32 mouse cellular contexts compared by ENCODE assay signal in genomic region chr11:61132943-61133342, GRCm38 (mm10).
"Had no signal": no experiment of that assay in that cellular context is flagged by ENCODE, and none has a peak within 500 bp of the region (broad histone marks: within the 10 kb centered on the region; RNA-seq: fewer than 3 reads in every experiment).

No protein-coding gene starts in this region.

- H3K4me3 ChIP-seq: heart, embryonic 10.5 days; heart, embryonic 12.5 days; heart, embryonic 13.5 days; heart, embryonic 15.5 days; hindbrain, embryonic 10.5 days; hindbrain, embryonic 12.5 days; hindbrain, embryonic 13.5 days; hindbrain, embryonic 15.5 days; intestine, embryonic 15.5 days; kidney, embryonic 15.5 days; layer of hippocampus, adult 2 months; left cerebral cortex, adult 2 months had no signal

- H3K9me3 ChIP-seq: heart, embryonic 10.5 days; heart, embryonic 12.5 days; heart, embryonic 13.5 days; heart, embryonic 15.5 days; hindbrain, embryonic 10.5 days; hindbrain, embryonic 12.5 days; hindbrain, embryonic 13.5 days; hindbrain, embryonic 15.5 days; intestine, embryonic 15.5 days; kidney, embryonic 15.5 days had no signal

- H3K9ac ChIP-seq: heart, embryonic 12.5 days; heart, embryonic 13.5 days; heart, embryonic 15.5 days; hindbrain, embryonic 12.5 days; hindbrain, embryonic 13.5 days; hindbrain, embryonic 14.5 days; hindbrain, embryonic 15.5 days; intestine, embryonic 15.5 days; kidney, embryonic 15.5 days had no signal

- H3K4me2 ChIP-seq: heart, embryonic 11.5 days; heart, embryonic 12.5 days; heart, embryonic 13.5 days; heart, embryonic 15.5 days; hindbrain, embryonic 12.5 days; hindbrain, embryonic 13.5 days; hindbrain, embryonic 14.5 days; hindbrain, embryonic 15.5 days; intestine, embryonic 15.5 days; kidney, embryonic 15.5 days had no signal

- H3K36me3 ChIP-seq: heart, embryonic 10.5 days; heart, embryonic 12.5 days; heart, embryonic 13.5 days; heart, embryonic 15.5 days; hindbrain, embryonic 10.5 days; hindbrain, embryonic 12.5 days; hindbrain, embryonic 13.5 days; hindbrain, embryonic 15.5 days; intestine, embryonic 15.5 days; kidney, embryonic 15.5 days had no signal

- H3K4me1 ChIP-seq: heart, embryonic 12.5 days; heart, embryonic 13.5 days; heart, embryonic 15.5 days; hindbrain, embryonic 10.5 days; hindbrain, embryonic 12.5 days; hindbrain, embryonic 13.5 days; hindbrain, embryonic 15.5 days; intestine, embryonic 15.5 days; kidney, embryonic 15.5 days had no signal

- H3K27ac ChIP-seq: heart, embryonic 10.5 days; heart, embryonic 13.5 days; heart, embryonic 15.5 days; hindbrain, embryonic 10.5 days; hindbrain, embryonic 12.5 days; hindbrain, embryonic 13.5 days; hindbrain, embryonic 14.5 days; hindbrain, embryonic 15.5 days; hindbrain, postnatal 0 days; intestine, embryonic 15.5 days; kidney, embryonic 15.5 days; kidney, postnatal 0 days; layer of hippocampus, adult 2 months; left cerebral cortex, adult 2 months had no signal

- DNase-seq: heart, postnatal 10 days; heart, postnatal 14 days; heart, postnatal 36 days; heart, postnatal 4 days; kidney, adult 11 months; kidney, adult 18-20 months; kidney, adult 2 months; kidney, adult 8-10 months; kidney, adult 9 months; kidney, postnatal 10 days; kidney, postnatal 14 days; kidney, postnatal 25 days; kidney, postnatal 36 days; kidney, postnatal 4 days; layer of hippocampus, adult 9-11 months; layer of hippocampus, postnatal 36 days had no signal

- H3K27me3 ChIP-seq: heart, embryonic 12.5 days; heart, embryonic 15.5 days; hindbrain, embryonic 12.5 days; hindbrain, embryonic 13.5 days; hindbrain, embryonic 15.5 days; intestine, embryonic 15.5 days; kidney, embryonic 15.5 days had no signal
